Mouse (Mus musculus): ENCODE results near the gene Espl1.

Espl1 gene

GRCm38 (mm10) chr15:102339612-102340011 lies 43.5 kb downstream of the Espl1 start:
- no peak for DNase-seq

GRCm38 (mm10) chr15:102341580-102341979 lies 45.5 kb downstream of the Espl1 start:
- DNase-seq: peak; percentile 76

DNA sequence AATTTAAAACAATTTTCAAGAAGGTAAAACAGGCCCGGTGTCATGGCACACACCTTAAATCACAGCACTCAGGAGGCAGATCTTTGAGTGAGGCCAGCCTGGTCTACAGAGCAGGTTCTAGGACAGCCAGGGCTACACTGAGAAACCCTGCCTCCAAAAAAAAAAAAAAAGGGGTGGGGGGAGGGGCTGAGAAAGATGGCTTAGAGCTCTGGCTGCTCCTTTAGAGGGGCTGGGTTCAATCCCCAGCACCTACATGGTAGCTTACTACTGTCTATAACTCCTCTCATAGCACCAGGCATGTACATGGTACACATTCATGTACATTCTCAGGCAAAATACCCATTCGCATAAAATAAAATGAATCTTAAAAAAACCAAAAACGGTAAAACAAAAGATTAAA lies 48.4 kb downstream of the Espl1 start:
- no peak for DNase-seq

DNA sequence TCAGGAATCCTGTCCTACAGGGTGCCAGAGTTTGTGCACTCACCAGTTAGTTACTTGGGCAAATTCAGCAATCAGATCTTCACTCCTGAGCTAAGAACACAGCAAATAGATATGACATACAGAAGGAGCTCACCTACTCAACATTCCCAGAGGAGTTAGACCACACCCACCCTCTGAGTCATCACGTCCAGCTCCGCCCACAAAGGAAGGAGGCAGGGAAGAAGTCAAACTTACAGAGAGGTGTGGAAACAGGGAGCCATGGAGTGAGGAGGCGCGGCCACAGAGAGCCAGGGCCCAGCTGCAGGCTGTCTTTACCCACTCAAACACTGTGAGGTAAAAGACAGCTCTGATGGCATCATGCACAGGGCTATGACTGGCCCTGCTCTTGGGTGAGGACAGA lies 50.4 kb downstream of the Espl1 start:
- DNase-seq: no peak

- DNase-seq: peak; percentile 97
These were observed 54.3 kb downstream of the Espl1 start, which contains the start of gene Aaas for GRCm38 (mm10) chr15:102350138-102350941. Aaas (minus strand) TSS chr15:102350771.

GRCm38 (mm10) chr15:102350942-102351291 lies 54.9 kb downstream of the Espl1 start:
- DNase-seq: no peak

- peak; percentile 33 for DNase-seq
These were observed 56.1 kb downstream of the Espl1 start for GRCm38 (mm10) chr15:102352177-102352576.

- DNase-seq: no peak
These were observed 57.9 kb downstream of the Espl1 start for GRCm38 (mm10) chr15:102353986-102354385.

GRCm38 (mm10) chr15:102355134-102355870 lies 59.2 kb downstream of the Espl1 start:
- peak; percentile 53 for DNase-seq

GRCm38 (mm10) chr15:102355871-102356441 lies 59.9 kb downstream of the Espl1 start:
- DNase-seq: no peak

GRCm38 (mm10) chr15:102356501-102357325 lies 60.6 kb downstream of the Espl1 start:
- DNase-seq: no peak

- DNase-seq: peak; percentile 63
These were observed 62.1 kb downstream of the Espl1 start for GRCm38 (mm10) chr15:102358126-102358525.

- no peak for DNase-seq
These were observed 62.8 kb downstream of the Espl1 start for GRCm38 (mm10) chr15:102358834-102359233.

GRCm38 (mm10) chr15:102362648-102363047 lies 66.6 kb downstream of the Espl1 start:
- DNase-seq: no peak

DNA sequence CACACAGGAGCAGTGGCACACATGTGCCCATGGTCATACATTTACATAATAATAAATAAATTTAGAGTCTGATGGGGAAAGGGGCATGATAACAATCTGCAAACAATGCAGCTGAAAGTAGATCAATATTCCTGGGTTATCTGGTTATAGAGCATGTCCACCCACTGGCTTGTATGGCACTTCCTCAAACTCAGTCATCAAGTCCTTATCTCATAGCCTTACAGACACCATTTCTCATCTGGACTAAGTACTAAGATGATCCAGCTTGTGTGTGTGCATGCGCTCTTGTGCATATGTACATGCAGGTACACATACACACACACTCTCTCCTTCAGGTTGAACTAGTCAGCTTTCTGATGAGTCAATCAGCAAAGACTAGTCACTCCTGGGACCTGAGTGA lies 68.6 kb downstream of the Espl1 start:
- no peak for DNase-seq

DNA sequence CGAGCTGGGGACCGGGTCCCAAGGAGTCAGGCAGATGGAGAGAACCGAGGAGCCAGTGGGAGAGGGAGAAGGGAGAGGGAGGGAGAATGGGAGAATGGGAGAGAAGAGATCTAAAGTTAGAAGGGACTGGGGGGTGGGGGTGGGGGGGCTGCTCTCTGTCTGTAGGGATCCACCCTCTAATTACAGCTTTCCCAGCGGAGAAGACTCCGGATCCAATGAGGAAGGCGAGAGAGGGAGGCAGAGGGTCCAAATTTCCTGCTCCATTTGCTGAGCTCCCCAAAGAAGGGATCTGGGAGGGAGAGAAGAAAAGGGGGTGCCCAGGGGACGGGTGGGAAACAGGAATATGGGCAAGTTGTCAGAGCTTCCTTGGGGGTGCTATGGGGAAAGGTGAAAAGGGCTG lies 70.2 kb downstream of the Espl1 start:
- DNase-seq: no peak

DNA sequence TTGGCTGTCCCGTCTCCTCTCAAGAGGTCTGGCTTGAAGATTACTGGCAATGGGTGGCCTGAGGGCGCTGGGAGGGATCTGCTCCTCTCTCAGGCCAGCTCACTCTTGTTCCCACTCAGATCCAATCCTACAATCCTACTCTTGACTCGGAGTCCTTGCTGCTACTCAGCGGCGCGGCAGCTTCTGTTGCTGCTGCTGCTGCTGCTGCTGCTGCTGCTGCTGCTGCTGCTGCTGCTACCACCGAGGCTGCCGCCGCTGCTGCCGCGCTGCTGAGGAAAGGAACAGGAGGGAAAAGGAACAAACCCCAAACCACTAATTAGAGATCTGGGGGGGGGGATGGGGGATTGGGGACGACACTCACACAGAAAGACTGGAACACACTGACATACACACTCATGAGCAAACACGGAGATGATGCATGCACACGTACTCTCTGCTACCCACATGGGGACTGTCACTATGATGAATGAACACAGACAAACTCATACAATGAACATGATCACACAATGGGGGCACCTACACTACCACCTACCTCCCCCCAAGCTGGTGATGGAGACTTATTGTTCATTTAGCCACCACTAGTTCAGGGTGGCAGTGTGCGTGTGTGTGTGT lies 70.8 kb downstream of the Espl1 start, which contains the start of gene Sp7:
TSS of gene Sp7 (minus strand) at position 450 of the 612 bp plus-strand sequence.
- DNase-seq: no peak

GRCm38 (mm10) chr15:102369972-102370371 lies 73.9 kb downstream of the Espl1 start:
- DNase-seq: no peak

DNA sequence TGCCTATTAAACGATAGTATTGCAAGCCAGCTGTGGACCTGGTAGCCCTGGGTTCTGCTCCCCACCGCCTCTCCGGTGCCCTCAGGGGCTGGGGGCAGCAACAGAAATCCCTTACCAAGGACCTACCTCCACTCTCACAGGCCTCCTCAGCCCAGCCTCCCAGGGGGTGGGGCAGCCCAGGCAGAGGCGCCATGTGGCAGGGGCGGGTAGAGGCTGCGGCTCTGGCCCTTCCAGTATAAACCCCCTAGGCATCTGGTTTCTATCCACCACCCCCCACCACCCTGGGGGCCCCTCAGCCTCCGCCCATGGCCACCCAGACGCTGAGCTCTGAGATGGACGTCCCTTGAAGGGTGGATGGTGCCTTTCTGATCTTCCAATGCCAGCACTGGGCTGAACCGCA lies 74.7 kb downstream of the Espl1 start:
- DNase-seq: no peak

All from thymus, postnatal 4 days (tissue).